Mouse (Mus musculus) gastrocnemius, adult 2 months (tissue): Measurements from ENCODE around the gene Csnk1g2. TPM values are rescaled to one million over a fixed set of nuclear protein-coding genes. Genes with fewer than 3 reads are reported as not detected.

Experiments used
- DNase-seq: peaks from one replicate; pipeline ENCODE4 v3.0.0; 2022
- H3K27ac ChIP-seq: fragments of 200-600 bp; 2 replicates; pipeline ENCODE4 v1.8.1; 2022; ENCODE audit warnings: mild to moderate bottlenecking
- H3K4me3 ChIP-seq: fragments of 200-600 bp; 2 replicates; pipeline ENCODE4 v1.8.1; 2022; ENCODE audit warnings: mild to moderate bottlenecking, moderate library complexity
- CTCF ChIP-seq: fragments of 200-600 bp; IDR thresholded peaks from 2 replicates; pipeline ENCODE4 v1.8.1; 2022; ENCODE audit warnings: antibody characterized with exemption, mild to moderate bottlenecking, moderate library complexity
- intact Hi-C: fragments of 180-260 bp; cut with DNase I; formaldehyde crosslinking; loops from one replicate; pipeline ENCODE4 v1.15.1; 2025
- long read RNA-seq, 2 experiments: library from polyadenylated mRNA; stranded (forward); transcript quantifications; one replicate each; pipeline ENCODE4 v2.0.0; 2021
- total RNA-seq, 2 experiments: library from RNA; stranded (reverse); gene quantifications; 2 replicates each; pipeline ENCODE4 v1.2.3; 2021

The Csnk1g2 gene
- 100 to 1,000 TPM; 101 to 105 TPM for total RNA-seq
- long read RNA-seq, experiment 1, transcript Csnk1g2-201 (11 exons, 2,348 nt) = major isoform, 16 of 181 reads
- long read RNA-seq, experiment 1, partial matches to known transcripts = 4 of 181 reads
- long read RNA-seq, experiment 1, other reads (novel, unspliced or antisense) = 160 of 181 reads
- long read RNA-seq, experiment 2, transcript Csnk1g2-201 (11 exons, 2,348 nt) = major isoform, 16 of 199 reads
- long read RNA-seq, experiment 2, partial matches to known transcripts = 33 of 199 reads
- long read RNA-seq, experiment 2, other reads (novel, unspliced or antisense) = 150 of 199 reads

- TF ChIP-seq CTCF = peak; percentile 5; the same call in 1 of the 2 replicates
- H3K4me3 ChIP-seq = peak within 1 kb of the TSS; percentile 79
- peak within 1 kb of the TSS; percentile 95 for H3K27ac ChIP-seq
- peak; percentile 76 for DNase-seq
- intact Hi-C loops = no loop called here
These were observed at the start of gene Csnk1g2 for GRCm38 (mm10) chr10:80622661-80623456. Gene Csnk1g2 (plus strand): TSS chr10:80622838.

- H3K27ac ChIP-seq = peak overlapping the region; percentile 8; the same call in 1 of the 2 replicates
- intact Hi-C loops = no loop called here
- no peak overlapping the region for H3K4me3 ChIP-seq
- no peak for TF ChIP-seq CTCF
- no peak for DNase-seq
These were observed 48.7 kb upstream of the Csnk1g2 start for GRCm38 (mm10) chr10:80573944-80574343.

GRCm38 (mm10) chr10:80574896-80575295, 47.7 kb upstream of the Csnk1g2 start:
- H3K27ac ChIP-seq = no peak overlapping the region
- no peak for TF ChIP-seq CTCF
- intact Hi-C loops = loop anchor here (5.0 kb wide), 1 partner anchor 42 kb away; no protein-coding TSS in a partner anchor
- no peak for DNase-seq
- no peak overlapping the region for H3K4me3 ChIP-seq

- peak overlapping the region; percentile 80 for H3K4me3 ChIP-seq
- H3K27ac ChIP-seq = no peak overlapping the region
- no peak for TF ChIP-seq CTCF
- intact Hi-C loops = loop anchor here (5.0 kb wide), 1 partner anchor 41 kb away; no protein-coding TSS in a partner anchor
- DNase-seq = no peak
These were observed 46.7 kb upstream of the Csnk1g2 start for GRCm38 (mm10) chr10:80575925-80576324.

- intact Hi-C loops = loop anchor here (5.0 kb wide), 1 partner anchor 41 kb away; no protein-coding TSS in a partner anchor
- peak overlapping the region; percentile 92 for H3K27ac ChIP-seq
- H3K4me3 ChIP-seq = peak overlapping the region; percentile 80
- TF ChIP-seq CTCF = peak; percentile 23; the same call in 1 of the 2 replicates
- peak; percentile 73 for DNase-seq
These were observed 46.1 kb upstream of the Csnk1g2 start for GRCm38 (mm10) chr10:80576351-80577194.

GRCm38 (mm10) chr10:80577195-80578130, 45.2 kb upstream of the Csnk1g2 start, which contains the start of gene Klf16:
Gene Klf16 (minus strand): TSS chr10:80577321.
- DNase-seq = peak; percentile 98
- intact Hi-C loops = loop anchor here (5.0 kb wide), 1 partner anchor 40 kb away; no protein-coding TSS in a partner anchor
- H3K27ac ChIP-seq = peak within 1 kb of the TSS; percentile 92
- H3K4me3 ChIP-seq = peak within 1 kb of the TSS; percentile 80
- TF ChIP-seq CTCF = no peak

- Histone ChIP-seq H3K4me3 (peak overlapping the region; percentile 80), H3K27ac (peak overlapping the region; percentile 92)
- intact Hi-C loops = loop anchor here (5.0 kb wide), 1 partner anchor 39 kb away; no protein-coding TSS in a partner anchor
- peak; percentile 88 for DNase-seq
- TF ChIP-seq CTCF = peak; percentile 93
These were observed 44.4 kb upstream of the Csnk1g2 start for GRCm38 (mm10) chr10:80578131-80578750.

- TF ChIP-seq CTCF = peak; percentile 57
- peak overlapping the region; percentile 92 for H3K27ac ChIP-seq
- intact Hi-C loops = loop anchor here (1.0 to 5.0 kb wide), 2 partner anchors 38 to 109 kb away; no protein-coding TSS in a partner anchor
- peak; percentile 62 for DNase-seq
- H3K4me3 ChIP-seq = peak overlapping the region; percentile 80
These were observed 43.7 kb upstream of the Csnk1g2 start for GRCm38 (mm10) chr10:80578911-80579310.

GRCm38 (mm10) chr10:80583047-80583446, 39.6 kb upstream of the Csnk1g2 start:
- no peak for DNase-seq
- no peak overlapping the region for H3K4me3 ChIP-seq
- intact Hi-C loops = no loop called here
- TF ChIP-seq CTCF = no peak
- 0 out of 2 replicates have a peak overlapping the region, but pooled peaks have one; percentile 90 for H3K27ac ChIP-seq

GRCm38 (mm10) chr10:80584045-80584488, 38.6 kb upstream of the Csnk1g2 start:
- Histone ChIP-seq H3K27ac (peak overlapping the region; percentile 90), H3K4me3 (peak overlapping the region; percentile 94)
- peak; percentile 51 for DNase-seq
- TF ChIP-seq CTCF = no peak
- intact Hi-C loops = no loop called here
